Mouse (Mus musculus) C2C12 (cell line): ENCODE results near the gene Ccdc183.

Experiments used
- CTCF ChIP-seq: IDR thresholded peaks from one replicate; pipeline ENCODE4 v1.5.1; 2011; ENCODE audit not compliant: control insufficient read depth, insufficient read depth, insufficient read length
- USF1 ChIP-seq: IDR thresholded peaks from one replicate; pipeline ENCODE4 v1.6.1; 2011; ENCODE audit warnings: low read depth, mild to moderate bottlenecking, control low read depth, moderate library complexity

- TF ChIP-seq USF1 (no peak), CTCF (no peak)
Measured at GRCm38 (mm10) chr2:25660279-25660678, 42.8 kb upstream of the Ccdc183 start.
